Mouse (Mus musculus): ENCODE results near the gene Prickle2.

The Prickle2 gene

GRCm38 (mm10) chr6:92706145-92706466 lies at the start of gene Prickle2:
Gene Prickle2 (minus strand): TSS chr6:92706155.
- peak; percentile 67 for DNase-seq (ENCODE audit: low spot score)

- DNase-seq (ENCODE audit: low spot score) = no peak
Measured at GRCm38 (mm10) chr6:92752737-92753136, 46.8 kb upstream of the Prickle2 start.

GRCm38 (mm10) chr6:92749420-92749819 lies 43.5 kb upstream of the Prickle2 start:
- no peak for DNase-seq (ENCODE audit: low spot score)

GRCm38 (mm10) chr6:92743605-92744004 lies 37.6 kb upstream of the Prickle2 start:
- DNase-seq (ENCODE audit: low spot score) = no peak

GRCm38 (mm10) chr6:92737116-92737515 lies 31.2 kb upstream of the Prickle2 start:
- DNase-seq (ENCODE audit: low spot score) = no peak

GRCm38 (mm10) chr6:92733651-92734050 lies 27.7 kb upstream of the Prickle2 start:
- DNase-seq (ENCODE audit: low spot score) = no peak

- DNase-seq (ENCODE audit: low spot score) = no peak
Measured at GRCm38 (mm10) chr6:92728514-92728913, 22.6 kb upstream of the Prickle2 start.

GRCm38 (mm10) chr6:92728084-92728483 lies 22.1 kb upstream of the Prickle2 start:
- peak; percentile 76 for DNase-seq (ENCODE audit: low spot score)

GRCm38 (mm10) chr6:92727351-92727986 lies 21.5 kb upstream of the Prickle2 start:
- no peak for DNase-seq (ENCODE audit: low spot score)

- no peak for DNase-seq (ENCODE audit: low spot score)
Measured at GRCm38 (mm10) chr6:92726121-92726520, 20.2 kb upstream of the Prickle2 start.

- no peak for DNase-seq (ENCODE audit: low spot score)
Measured at GRCm38 (mm10) chr6:92724394-92724793, 18.4 kb upstream of the Prickle2 start.

- DNase-seq (ENCODE audit: low spot score) = no peak
Measured at GRCm38 (mm10) chr6:92715806-92716205, 9.9 kb upstream of the Prickle2 start.

- DNase-seq (ENCODE audit: low spot score) = no peak
Measured at GRCm38 (mm10) chr6:92714748-92715147, 8.8 kb upstream of the Prickle2 start.

GRCm38 (mm10) chr6:92708137-92708536 lies 2.2 kb upstream of the Prickle2 start:
- no peak for DNase-seq (ENCODE audit: low spot score)

- no peak for DNase-seq (ENCODE audit: low spot score)
Measured at GRCm38 (mm10) chr6:92705353-92706144, 406 bp downstream of the Prickle2 start.

GRCm38 (mm10) chr6:92704810-92705209 lies 1.1 kb downstream of the Prickle2 start:
- DNase-seq (ENCODE audit: low spot score) = no peak

GRCm38 (mm10) chr6:92699491-92700209 lies 6.3 kb downstream of the Prickle2 start:
- DNase-seq (ENCODE audit: low spot score) = no peak

- DNase-seq (ENCODE audit: low spot score) = no peak
Measured at GRCm38 (mm10) chr6:92697807-92698206, 8.1 kb downstream of the Prickle2 start.

GRCm38 (mm10) chr6:92687317-92687716 lies 18.6 kb downstream of the Prickle2 start:
- no peak for DNase-seq (ENCODE audit: low spot score)

- no peak for DNase-seq (ENCODE audit: low spot score)
Measured at GRCm38 (mm10) chr6:92674394-92674925, 31.5 kb downstream of the Prickle2 start.

GRCm38 (mm10) chr6:92670518-92671147 lies 35.3 kb downstream of the Prickle2 start:
- DNase-seq (ENCODE audit: low spot score) = no peak

GRCm38 (mm10) chr6:92669623-92670022 lies 36.3 kb downstream of the Prickle2 start:
- no peak for DNase-seq (ENCODE audit: low spot score)
